Mouse (Mus musculus) 3T3-L1 (cell line): ENCODE measurements at regions not wholly inside any gene's neighbourhood (a gene's known extent, or its start where the extent isn't known, plus 50 kb on each side); places are given as distances from the start of the nearest gene placed in this dataset.

ENCODE experiments used
- DNase-seq: peaks from one replicate; pipeline ENCODE4 v3.0.0-alpha.2; 2015; ENCODE audit warnings: low read depth, low spot score

GRCm38 (mm10) chr13:111939534-111940115 is 130.8 kb upstream of the Map3k1 start:
- no peak for DNase-seq

- no peak for DNase-seq
These were observed 131.5 kb upstream of the Map3k1 start for GRCm38 (mm10) chr13:111940275-111940674.

GRCm38 (mm10) chr13:111940796-111941513 is 132.2 kb upstream of the Map3k1 start:
- no peak for DNase-seq

- no peak for DNase-seq
These were observed 133.2 kb upstream of the Map3k1 start for GRCm38 (mm10) chr13:111941946-111942345.

GRCm38 (mm10) chr13:111943392-111944088 is 134.7 kb upstream of the Map3k1 start:
- DNase-seq = no peak

- no peak for DNase-seq
These were observed 135.3 kb upstream of the Map3k1 start for GRCm38 (mm10) chr13:111944089-111944406.

GRCm38 (mm10) chr13:111946271-111946670 is 137.5 kb upstream of the Map3k1 start:
- no peak for DNase-seq

- no peak for DNase-seq
These were observed 138.0 kb upstream of the Map3k1 start for GRCm38 (mm10) chr13:111946811-111947210.

GRCm38 (mm10) chr13:111948395-111948794 is 139.6 kb upstream of the Map3k1 start:
- no peak for DNase-seq

- DNase-seq = no peak
These were observed 141.2 kb upstream of the Map3k1 start for GRCm38 (mm10) chr13:111950042-111950441.

- DNase-seq = no peak
These were observed 145.2 kb upstream of the Map3k1 start for GRCm38 (mm10) chr13:111953860-111954519.

- peak; percentile 42 for DNase-seq
These were observed 145.7 kb upstream of the Map3k1 start for GRCm38 (mm10) chr13:111954520-111954884.

- DNase-seq = no peak
These were observed 148.3 kb upstream of the Map3k1 start for GRCm38 (mm10) chr13:111957118-111957517.

GRCm38 (mm10) chr13:111957674-111958273 is 149.0 kb upstream of the Map3k1 start:
- no peak for DNase-seq

GRCm38 (mm10) chr13:111958421-111958820 is 149.6 kb upstream of the Map3k1 start:
- DNase-seq = no peak

- peak; percentile 4 for DNase-seq
These were observed 151.2 kb upstream of the Map3k1 start for GRCm38 (mm10) chr13:111960036-111960435.

GRCm38 (mm10) chr13:111961423-111961822 is 152.6 kb upstream of the Map3k1 start:
- no peak for DNase-seq

- no peak for DNase-seq
These were observed 153.4 kb upstream of the Map3k1 start for GRCm38 (mm10) chr13:111962155-111962554.

- DNase-seq = peak; percentile 2
These were observed 157.3 kb upstream of the Map3k1 start for GRCm38 (mm10) chr13:111966113-111966512.

- no peak for DNase-seq
These were observed 157.8 kb upstream of the Map3k1 start for GRCm38 (mm10) chr13:111966627-111967026.

- no peak for DNase-seq
These were observed 159.4 kb upstream of the Map3k1 start for GRCm38 (mm10) chr13:111968197-111968596.

- DNase-seq = no peak
These were observed 165.5 kb upstream of the Map3k1 start for GRCm38 (mm10) chr13:111974282-111974681.
